Mouse (Mus musculus) layer of hippocampus, postnatal 14 days (tissue): ENCODE measurements around the gene Slc4a1ap. TPM values are rescaled to one million over a fixed set of nuclear protein-coding genes. Genes with fewer than 3 reads are reported as not detected.
"Not testable (repeated sequence)": the region's sequence is repeated elsewhere in the genome, so short reads cannot be mapped to it uniquely, and the experiment has no call there.

Experiments used
- DNase-seq, 2 experiments: peaks; one replicate each; pipeline ENCODE4 v3.0.0; 2021 to 2022; ENCODE audit warnings: low spot score in 2 of 2, mixed read lengths in 1 of 2
- long read RNA-seq, 2 experiments: library from polyadenylated mRNA; stranded (forward); transcript quantifications; one replicate each; pipeline ENCODE4 v2.0.0; 2021
- total RNA-seq, 2 experiments: library from RNA; stranded (reverse); gene quantifications; 2 replicates each; pipeline ENCODE4 v1.2.3; 2021

Slc4a1ap gene
- 10 to 100 TPM; 51.5 to 53.4 TPM for total RNA-seq
- long read RNA-seq, experiment 1, transcript Slc4a1ap-201 (13 exons, 2,424 nt), result major isoform, 5 of 13 reads
- long read RNA-seq, experiment 1, partial matches to known transcripts, result 1 of 13 reads
- long read RNA-seq, experiment 1, other reads (novel, unspliced or antisense), result 7 of 13 reads
- long read RNA-seq, experiment 2, transcript Slc4a1ap-201 (13 exons, 2,424 nt), result major isoform, 9 of 15 reads
- long read RNA-seq, experiment 2, partial matches to known transcripts, result 1 of 15 reads
- long read RNA-seq, experiment 2, other reads (novel, unspliced or antisense), result 4 of 15 reads

DNA sequence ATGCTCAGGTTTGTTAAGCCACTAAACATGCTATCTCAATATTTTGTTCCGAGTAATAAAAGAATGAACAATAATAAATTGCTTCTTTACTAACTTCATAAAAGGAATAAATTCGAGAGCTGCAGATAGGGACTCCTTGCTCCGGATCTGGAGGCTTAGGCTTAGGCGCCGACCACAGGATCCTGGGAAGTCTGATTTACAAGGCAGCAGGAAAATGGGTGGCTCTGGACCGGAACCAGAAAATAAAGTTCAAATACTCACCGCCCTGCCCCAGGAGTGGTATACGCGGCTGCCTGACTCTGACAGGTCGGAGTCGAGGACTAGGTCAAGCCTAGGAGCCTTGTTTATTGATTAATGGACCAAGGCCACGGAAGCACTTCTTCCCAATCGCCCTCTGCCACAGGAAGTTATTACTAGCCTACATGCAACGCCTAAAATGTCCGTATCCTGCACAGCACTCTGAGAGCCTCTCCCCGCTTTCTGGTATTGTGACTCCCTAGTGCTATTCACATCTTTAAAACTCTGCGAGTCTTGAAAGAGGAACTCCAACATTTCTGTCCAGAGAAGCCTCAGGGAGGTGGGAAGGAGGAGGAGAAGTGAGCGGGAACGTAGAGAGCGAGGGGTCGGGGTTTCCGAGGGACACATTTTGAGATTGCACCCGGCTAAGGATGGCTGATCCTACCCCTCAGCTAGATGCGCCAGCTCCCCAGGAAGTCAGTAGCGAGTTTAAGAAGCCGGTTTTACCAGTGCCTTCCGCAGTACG lies at the start of gene Slc4a1ap:
TSS of gene Slc4a1ap (plus strand) at position 642 of the 763 bp plus-strand sequence.
- peak; percentile 81 to 88 for DNase-seq

DNA sequence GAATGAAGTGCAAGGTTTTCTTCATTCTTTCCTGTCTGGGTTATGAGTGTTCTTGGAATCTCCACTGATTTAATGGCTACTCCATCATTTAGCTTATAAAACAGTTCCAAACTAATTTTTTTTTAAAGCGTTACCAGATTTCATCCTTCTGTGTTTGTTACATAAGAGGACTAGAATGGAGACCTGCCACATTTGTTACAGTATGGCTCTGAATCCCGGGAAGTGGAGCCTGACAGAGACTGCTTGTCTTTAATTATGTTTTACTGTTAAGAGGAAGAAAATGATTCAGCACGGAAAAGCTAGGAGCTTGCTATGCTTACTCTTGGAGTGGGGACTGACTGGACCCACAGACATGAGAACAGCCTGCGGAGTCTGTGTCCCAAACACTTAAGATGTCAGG lies 46.3 kb upstream of the Slc4a1ap start:
- DNase-seq, result peak in 1 of 2 experiments; percentile 48

DNA sequence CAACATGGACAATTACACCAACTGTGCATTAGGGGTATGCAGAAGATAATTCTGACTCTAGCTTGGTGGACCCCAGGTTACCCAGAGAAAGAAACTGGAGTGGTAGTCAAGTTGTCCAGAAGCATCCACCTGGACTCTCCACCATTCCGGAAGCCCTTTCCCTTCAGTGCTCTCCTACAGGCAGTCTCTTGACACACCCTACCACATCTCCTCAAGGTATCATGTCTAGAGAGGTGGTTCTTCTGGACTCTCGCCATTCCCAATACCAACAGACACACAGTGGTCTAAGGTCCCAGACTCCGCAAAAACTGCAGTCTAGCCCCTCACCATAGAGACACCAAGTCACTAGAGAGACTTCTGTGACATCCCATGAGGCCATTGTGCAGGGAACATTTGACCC lies 41.4 kb upstream of the Slc4a1ap start, which contains the start of gene 4930548H24Rik:
TSS of gene 4930548H24Rik (plus strand) at position 301 of the 400 bp plus-strand sequence.
- DNase-seq, result no peak

DNA sequence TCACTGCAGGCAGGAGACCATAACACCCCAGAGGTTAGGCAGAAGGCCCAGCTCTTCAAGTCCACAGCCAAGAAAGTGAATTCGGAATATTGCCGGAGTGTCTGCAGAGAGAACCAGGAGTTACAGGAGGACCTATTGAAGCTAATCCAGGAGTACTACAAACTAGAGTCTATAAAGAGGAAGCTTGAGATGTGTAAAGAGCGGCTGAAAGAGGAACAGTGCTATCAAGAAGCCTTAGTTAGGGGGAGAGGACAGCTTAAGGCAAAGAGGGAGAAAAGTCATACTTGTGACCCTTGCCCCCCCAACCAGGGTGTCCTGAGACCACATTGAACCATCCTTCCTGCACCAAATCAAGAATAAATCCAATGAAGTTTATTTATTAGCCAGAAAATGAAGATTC lies 38.9 kb upstream of the Slc4a1ap start:
- DNase-seq, result no peak

DNA sequence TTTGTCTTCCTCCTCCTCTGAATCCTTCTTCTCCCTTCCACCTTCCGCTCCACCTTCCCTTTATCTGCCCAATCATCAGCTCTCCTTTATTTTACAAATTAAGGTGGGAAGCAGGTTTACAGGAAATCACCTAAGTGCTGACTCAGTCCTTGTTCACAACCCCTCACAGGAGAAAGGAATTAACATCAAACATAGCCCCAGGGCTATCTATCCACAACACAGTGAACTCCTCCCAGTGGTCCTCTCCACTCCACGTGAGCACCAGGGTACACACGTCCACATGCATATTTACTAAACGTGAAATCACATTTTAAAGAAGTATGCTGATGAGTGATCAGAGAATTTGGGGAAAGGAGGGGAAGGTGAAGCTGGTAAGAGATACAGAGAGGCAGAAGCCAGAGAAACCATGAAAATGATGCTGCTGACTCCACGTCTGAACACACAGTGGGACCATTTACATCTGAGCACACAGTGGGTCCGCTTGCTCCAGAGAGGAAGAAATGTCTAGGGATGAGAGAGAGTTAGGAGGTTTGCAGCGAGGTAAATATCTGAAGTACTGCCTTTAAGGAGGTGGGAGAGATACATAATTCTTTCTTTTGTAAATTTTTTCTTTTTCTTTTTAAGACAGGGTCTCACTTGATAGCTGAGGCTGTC lies 37.6 kb upstream of the Slc4a1ap start:
- no peak for DNase-seq

DNA sequence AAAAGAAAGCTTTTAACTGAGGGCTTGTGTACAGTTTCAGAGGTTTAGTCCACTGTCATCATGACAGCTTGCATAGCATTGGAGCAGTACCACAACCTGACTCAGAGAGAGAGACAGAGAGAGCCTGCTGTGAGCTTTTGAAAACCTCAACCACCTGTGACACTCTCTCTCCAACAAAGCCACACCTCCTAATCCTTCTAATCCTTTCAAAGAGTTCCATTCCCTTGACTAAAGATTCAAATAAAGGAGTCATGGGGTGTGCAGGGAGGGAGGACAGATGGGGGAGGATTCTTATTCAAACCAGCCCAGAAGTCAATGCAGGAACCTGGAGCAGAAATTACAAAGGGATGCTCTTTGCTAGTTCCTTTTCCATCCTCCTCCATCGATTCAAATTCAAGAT lies 34.8 kb upstream of the Slc4a1ap start:
- no peak for DNase-seq

DNA sequence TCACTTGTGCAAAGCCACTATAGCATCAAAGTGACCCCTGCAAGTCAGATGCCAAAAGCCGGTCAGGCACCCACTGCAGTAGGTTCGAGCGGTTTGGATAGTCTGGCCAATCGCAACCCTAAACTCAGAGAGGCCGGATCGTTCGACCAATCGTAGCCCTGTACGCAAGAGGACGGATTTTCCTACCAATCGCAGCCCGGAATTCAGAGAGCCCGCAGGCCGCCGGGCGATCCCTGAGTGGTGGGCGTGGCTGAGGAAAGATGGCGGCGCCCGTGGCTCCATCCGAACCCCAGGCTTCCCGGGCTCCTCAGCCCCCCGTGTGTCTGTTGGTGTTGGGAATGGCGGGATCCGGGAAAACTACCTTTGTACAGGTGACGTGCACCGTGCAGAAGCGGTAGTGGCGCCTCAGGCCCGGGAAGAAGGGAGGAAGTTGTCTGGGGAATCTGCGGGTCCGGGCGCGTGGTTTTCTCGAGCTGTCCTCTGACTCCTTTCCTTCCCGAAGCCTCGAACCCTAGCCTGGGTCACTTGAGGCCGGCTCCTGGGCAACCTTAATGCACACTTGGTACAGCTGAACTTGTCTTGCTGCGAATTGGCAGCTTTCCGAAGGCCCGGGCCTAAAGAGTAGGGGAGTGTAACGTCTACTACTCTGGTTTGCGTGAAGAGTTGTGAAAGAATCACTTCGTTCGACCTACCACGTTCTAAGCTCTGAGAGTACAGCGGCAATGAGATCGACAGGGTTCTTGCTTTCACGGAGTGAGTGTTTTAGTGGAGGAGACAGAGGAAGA lies 32.1 kb upstream of the Slc4a1ap start, which contains the start of gene Gpn1:
TSS of gene Gpn1 (plus strand) at position 229 of the 785 bp plus-strand sequence.
- DNase-seq, result peak; percentile 85 to 94

DNA sequence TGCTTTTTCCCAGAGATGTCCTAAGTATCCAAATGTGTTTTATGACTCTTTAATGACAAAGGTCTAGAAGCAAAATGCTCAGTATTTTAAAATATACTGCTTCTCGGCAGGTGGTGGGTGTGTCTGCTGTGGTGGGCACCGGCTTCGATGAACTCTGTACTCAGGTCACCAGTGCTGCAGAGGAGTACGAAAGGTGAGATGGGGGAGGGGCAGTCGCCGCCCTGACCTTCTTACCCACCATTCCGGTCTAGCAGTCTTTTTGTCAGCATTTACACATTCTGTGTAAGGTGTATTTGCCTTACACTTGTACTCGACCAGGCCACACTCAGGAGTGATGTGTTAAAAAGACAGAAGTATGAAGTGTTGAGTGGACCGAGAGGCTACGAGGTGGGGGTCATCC lies 22.0 kb upstream of the Slc4a1ap start:
- no peak for DNase-seq

DNA sequence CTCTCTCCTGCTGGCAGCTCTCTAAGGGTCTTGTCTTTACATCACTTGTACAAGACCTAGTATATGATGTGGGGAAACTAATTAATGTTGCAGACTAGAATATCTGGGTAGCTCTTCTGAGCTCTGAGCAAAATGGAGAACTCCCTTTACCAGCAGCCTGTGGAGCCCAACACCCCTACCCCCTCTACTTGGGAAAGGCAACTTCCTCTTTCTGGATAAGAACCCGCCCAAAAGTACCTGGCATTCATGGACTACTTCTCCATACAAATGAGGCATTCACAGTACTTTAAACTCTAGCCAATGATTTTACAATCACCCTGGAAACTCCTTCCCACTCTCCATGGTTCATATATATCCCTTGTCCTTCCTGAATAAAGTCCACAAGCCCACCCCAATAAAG lies 14.3 kb upstream of the Slc4a1ap start:
- DNase-seq, result no peak

DNA sequence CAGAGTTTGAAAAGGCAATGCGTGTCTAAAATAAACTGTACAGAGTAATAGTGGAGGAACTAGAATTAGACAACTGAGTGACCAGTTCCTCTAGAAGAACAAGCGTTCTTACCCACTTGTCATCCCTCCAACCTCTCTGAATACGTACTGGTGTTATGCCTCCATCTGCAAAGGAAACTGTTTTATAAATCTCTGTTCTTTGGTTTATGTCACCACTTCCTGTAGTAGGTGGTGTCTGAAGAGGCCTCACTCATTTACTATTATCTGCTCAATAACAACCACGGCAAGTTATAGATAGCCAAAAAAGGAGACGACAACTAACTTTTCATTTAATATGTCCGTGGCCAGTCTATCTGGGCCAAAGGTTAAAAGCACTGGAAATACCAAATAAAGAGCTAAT lies 6.2 kb upstream of the Slc4a1ap start:
- no peak for DNase-seq

DNA sequence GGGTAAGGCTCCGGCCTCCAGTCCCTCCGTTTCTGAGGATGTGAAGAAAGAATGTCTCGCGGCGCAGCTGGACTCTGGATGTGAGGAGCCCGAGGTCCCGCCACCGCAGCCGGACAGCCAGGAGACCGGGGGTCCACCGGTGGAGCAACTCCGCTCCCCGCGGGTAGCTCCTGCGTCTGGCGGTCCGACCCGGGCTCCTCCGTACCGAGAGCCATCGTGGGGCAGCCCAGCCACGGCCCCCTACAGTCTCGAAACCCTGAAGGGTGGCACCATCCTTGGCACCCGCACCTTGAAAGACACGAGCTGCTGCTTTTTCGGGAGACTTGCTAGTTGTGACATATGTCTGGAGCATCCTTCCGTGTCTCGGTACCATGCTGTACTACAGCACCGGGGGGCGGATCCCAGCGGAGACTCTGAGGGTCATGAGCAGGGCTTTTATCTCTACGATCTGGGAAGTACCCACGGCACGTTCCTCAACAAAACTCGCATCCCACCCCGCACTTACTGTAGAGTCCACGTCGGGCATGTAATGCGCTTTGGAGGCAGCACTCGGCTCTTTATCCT lies 404 bp downstream of the Slc4a1ap start:
- DNase-seq, result no peak

DNA sequence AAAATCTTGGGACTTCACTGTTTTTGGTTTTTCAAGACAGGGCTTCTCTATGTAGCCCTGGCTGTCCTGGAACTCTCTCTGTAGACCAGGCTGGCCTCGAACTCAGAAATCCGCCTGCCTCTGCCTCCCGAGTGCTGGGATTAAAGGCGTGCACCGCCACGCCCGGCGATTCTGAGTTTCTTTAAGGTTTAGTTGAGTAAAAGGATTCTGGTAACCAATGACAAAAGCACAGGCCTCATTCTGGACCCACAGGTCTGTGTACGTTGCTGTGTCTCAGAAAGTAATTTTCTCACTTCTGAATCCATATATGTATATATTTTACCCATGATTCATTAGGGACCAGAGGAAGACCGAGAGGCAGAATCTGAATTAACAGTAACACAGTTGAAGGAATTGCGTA lies 912 bp downstream of the Slc4a1ap start, which contains the start of gene Supt7l:
TSS of gene Supt7l (minus strand) at position 101 of the 400 bp plus-strand sequence.
- not testable (repeated sequence) for DNase-seq

DNA sequence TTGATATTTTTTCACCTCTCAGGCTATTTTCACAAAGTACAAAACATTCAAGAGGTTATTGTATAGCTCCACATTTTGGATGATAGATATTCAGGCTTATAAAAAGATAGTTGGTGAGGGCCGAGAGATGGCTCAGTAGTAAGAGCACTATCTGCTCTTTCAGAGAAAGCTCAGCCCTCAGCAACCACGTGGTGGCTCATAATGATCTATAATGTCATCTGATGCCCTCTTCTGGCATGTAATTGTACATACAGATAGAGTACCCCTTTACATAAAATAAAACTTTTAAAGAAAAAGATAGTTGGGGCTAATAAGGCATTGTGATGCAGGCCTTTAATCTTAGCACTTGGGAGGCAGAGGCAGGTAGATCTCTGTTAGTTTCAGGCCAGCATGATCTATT lies 1.8 kb downstream of the Slc4a1ap start:
- DNase-seq, result no peak

DNA sequence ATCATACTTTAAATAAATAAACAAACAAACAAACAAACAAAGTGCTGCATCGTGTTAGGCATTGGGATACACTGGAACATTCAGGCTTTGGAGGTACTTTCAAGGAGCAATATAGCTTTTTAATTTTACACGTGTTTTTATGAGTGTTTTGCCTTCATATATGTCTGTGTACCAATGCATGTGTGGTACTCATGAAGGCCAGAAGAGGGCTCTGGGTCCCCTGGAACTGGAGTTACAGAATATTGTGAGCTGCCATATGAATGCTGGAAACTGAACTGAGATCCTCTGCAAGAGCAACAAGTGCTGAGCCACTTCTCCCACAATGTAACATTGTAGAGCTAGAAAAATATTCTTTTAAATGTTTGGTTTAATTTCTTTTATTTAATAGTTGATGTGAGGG lies 8.4 kb downstream of the Slc4a1ap start:
- DNase-seq, result no peak

DNA sequence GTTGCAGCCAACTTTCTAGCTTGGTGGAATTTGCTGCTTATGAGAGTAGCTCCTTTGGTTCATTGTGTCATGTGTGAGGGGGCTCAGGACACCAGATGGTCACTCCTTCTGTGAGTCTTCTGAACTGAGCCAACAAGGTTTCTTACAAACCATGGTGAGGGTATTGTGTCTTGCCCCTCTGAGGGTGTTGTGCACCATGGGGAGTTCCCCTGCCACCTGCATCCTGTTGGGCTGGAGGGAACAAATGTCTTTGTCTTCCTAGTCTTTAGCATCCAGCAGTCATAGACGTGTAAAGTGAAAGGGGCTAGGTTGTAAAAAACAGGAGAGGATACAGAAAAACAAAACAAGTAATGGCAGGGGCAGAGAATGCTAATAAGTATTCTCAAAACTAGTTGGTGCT lies 32.6 kb downstream of the Slc4a1ap start:
- DNase-seq, result no peak

DNA sequence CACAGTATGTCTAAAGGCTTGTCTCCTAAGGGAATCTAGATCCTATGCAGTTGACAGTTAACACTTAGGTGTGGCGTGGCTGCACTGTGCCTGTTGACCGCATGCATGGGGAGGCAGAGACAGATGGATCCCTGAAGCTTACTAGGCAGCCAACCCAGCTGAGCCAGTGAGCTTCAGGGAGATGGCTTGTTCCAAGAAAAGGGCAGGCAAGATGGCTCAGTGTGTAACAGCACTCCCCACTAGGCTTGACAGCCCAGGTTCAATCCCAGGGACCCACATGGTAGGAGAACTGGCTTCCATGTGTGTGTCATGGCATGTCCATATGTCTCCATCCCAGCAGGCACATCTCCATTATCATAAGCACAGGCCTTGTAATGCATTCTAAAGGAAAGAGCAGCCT lies 33.6 kb downstream of the Slc4a1ap start:
- no peak for DNase-seq

DNA sequence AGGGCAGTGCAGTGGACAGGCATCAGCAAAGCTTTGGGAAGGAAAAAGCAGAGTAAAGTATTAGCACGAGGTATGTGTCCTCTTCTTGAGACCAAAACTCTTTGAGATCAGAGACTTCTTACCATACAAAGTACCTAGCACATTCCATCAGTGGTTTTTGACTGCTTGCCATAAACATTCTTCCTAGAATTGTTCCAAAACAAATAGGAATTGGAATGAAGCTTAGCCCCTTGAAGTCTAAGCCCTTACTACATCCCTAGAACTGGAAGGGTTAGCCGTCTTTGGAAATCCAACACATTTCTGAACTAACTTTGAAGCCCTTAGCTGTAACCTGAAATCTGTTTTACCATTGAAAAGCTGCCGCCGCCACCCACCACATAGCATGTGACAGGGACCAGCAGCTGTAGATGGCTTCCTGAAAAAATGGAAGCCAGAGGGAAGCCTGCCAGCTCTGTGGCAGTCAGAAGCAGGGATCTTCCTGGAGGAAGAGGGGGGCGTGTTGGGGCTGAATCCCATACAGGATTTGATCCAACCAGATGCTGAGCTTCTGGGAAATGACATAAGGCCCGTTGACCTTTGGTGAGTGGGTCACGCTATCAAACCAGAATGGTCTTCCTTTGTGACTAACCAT lies 35.4 kb downstream of the Slc4a1ap start:
- peak; percentile 73 to 76 for DNase-seq

DNA sequence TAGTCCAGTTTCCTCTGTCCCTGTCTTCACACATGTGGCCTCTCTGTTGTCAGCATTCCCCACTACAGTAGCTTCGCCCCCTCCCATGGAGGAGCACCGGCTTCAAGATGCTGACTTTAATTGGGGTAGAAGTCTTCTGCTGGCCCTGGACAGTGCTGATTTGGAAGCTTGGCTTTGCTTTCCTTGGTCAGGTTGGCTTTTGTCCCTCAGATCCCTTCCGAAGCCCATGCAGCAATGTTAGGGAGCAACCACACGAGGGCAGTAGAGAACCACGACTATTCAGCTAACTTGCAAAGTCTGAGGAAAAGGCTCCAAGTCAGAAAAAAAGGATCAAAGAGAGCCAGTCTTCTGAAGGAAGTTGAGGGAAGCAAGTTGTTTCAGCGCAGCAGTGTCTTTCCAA lies 36.7 kb downstream of the Slc4a1ap start:
- DNase-seq, result peak; percentile 68 to 81

DNA sequence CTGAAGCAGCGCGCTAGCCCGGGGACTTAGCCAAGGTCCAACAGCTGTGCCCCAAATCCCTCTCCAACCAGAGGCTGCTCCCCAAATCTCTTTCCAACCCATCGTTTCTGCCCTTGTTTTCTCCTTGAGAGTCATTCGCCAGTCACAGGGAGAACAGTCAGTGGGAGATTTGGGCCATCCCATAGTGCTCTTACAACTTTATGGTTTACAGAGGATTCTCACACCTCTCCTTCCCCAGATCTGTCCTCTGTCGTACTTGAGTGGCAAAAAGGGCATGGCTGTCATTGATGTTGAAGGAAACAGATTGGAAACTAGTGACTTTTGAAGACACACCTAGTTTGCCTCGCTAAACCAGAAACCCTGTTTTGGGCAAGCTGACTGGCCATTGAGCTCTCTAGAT lies 37.1 kb downstream of the Slc4a1ap start:
- no peak for DNase-seq

DNA sequence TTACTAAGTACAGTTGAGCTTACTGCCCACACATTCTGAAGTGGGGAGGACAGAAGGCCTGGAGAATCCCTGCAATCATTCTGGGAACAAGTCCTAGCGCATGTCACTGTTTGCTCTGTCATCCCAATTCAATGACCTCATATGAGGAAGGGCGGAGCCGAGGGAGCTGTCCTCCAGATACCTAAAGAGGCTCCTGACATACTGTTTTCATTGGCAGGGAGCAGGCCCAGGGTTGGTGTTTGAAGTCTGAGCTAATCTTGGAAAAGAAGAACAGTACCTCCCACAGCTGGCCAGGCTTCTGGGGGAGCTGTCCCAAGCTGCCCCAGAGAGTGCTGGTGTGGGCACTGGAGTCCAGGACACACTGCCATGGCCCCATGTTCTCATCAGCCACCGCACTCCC lies 38.2 kb downstream of the Slc4a1ap start:
- DNase-seq, result no peak
